Mouse (Mus musculus) forelimb bud, embryonic 11.5 days (tissue): ENCODE results near the gene Olfr338.
"Not testable (repeated sequence)": the region's sequence is repeated elsewhere in the genome, so short reads cannot be mapped to it uniquely, and the experiment has no call there.

Experiments
- DNase-seq: peaks from one replicate; pipeline ENCODE4 v3.0.0-alpha.2; 2012; ENCODE audit warnings: low read depth, low spot score

Olfr338 gene

DNA sequence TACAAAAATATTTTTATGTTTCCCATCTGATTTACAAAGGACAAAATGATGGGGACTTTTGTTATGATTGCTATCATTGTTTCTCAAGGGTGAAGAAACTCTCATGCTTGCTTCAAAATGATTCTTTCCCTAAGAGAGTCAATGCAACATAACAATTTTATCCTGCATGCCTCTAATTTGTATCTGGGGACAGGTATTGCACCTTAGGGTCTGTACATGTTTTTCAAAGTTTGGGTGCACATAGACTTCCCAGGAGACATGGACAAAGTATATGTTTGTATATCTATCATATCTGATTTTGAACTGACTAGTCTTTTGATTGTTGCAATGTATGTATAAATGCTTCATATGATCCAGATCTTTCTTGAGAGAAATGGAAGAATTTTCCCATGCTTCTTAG lies at the start of gene Olfr338:
Gene Olfr338, plus strand, starts transcription at position 301 of the 400 bp plus-strand sequence.
- no peak for DNase-seq

DNA sequence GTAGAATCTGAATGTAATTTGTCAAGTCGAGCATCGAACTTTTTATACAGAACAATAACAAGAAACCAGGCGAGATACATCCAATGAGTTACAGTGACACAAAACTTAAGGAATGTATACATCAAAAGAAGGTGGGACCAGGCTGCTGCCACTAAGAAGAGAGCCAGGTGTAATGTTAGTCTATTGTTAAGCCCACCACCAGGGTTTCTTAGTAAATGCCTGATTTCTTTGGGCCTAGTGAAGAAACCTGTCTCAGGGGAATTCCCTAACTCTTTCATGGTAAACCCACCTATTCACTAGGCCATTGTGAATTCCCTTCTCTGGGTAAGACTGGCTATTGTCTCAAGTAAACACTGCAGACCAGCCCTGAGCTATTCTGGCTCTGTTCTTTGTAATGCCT lies 41.9 kb downstream of the Olfr338 start:
- not testable (repeated sequence) for DNase-seq

DNA sequence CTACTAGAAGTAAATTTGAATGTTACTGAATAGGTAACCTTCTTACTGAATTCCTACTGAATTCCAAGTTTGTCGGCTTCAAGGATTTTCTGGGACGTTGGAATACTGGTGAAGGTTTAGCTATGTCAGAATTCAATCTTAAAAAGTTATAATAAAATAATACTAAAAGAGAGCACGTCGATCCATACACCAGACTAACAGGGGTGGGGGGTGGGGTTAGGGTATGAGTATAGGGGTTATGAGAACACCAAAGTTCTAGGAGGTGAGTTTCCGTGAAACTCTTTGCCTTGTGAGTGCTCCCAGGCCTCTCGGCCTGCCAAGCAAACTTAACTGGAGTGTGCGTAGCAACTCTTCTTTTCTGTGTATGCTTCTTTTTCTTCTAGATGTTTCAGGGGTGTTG lies 42.3 kb downstream of the Olfr338 start:
- not testable (repeated sequence) for DNase-seq

DNA sequence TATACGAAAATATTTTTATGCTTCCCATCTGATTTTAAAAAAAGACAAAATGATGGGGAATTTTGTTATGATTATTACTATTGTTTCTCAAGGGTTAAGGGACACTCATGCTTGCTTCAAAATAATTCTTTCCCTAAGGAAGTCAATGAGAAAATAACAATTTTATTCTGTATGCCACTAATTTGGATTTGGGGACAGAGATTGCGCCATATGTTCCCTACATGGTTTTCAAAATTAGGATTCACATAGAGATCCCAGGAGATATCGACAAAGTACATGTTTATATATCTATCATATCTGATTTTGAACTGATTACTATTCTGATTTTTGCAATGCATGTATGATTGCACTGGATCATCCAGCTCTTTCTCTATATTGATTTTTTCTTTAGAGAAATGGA lies 45.3 kb downstream of the Olfr338 start, which contains the start of gene Olfr339:
Gene Olfr339, plus strand, starts transcription at position 301 of the 400 bp plus-strand sequence.
- DNase-seq, result no peak
